Mouse (Mus musculus) lung, embryonic 15.5 days (tissue): ENCODE results near the gene Car3. TPM values are rescaled to one million over a fixed set of nuclear protein-coding genes. Genes with fewer than 3 reads are reported as not detected.
A peak's percentile ranks its signal among the peaks of the same experiment; 100 is the strongest.

ENCODE experiments used
- ATAC-seq: fragments of 200-750 bp; cut with Nextera tagmentation; 2 replicates; pipeline ENCODE4 v1.8.0; 2017; ENCODE audit warnings: moderate number of reproducible peaks, borderline replicate concordance; ENCODE audit not compliant: low FRiP score, low TSS enrichment; ENCODE audit errors: extremely low read depth
- H3K27ac ChIP-seq: fragments of 300-500 bp; sonication (generic); 2 replicates; pipeline ENCODE4 v1.5.1; 2015; ENCODE audit warnings: moderate library complexity, mild to moderate bottlenecking, inconsistent platforms
- H3K27me3 ChIP-seq: fragments of 300-500 bp; sonication (generic); 2 replicates; pipeline ENCODE4 v1.6.1; 2015; ENCODE audit warnings: inconsistent platforms
- H3K36me3 ChIP-seq: fragments of 300-500 bp; sonication (generic); 2 replicates; pipeline ENCODE4 v1.6.1; 2015; ENCODE audit warnings: inconsistent platforms
- H3K4me1 ChIP-seq: fragments of 300-500 bp; sonication (generic); 2 replicates; pipeline ENCODE4 v1.6.1; 2015; ENCODE audit warnings: inconsistent platforms
- H3K4me2 ChIP-seq: fragments of 300-500 bp; sonication (generic); 2 replicates; pipeline ENCODE4 v1.6.1; 2015; ENCODE audit warnings: inconsistent platforms, mild to moderate bottlenecking, moderate library complexity
- H3K4me3 ChIP-seq: fragments of 300-500 bp; sonication (generic); 2 replicates; pipeline ENCODE4 v1.5.1; 2015; ENCODE audit warnings: mild to moderate bottlenecking, inconsistent platforms
- H3K9ac ChIP-seq: fragments of 300-500 bp; sonication (generic); 2 replicates; pipeline ENCODE4 v1.6.1; 2015; ENCODE audit warnings: inconsistent platforms
- H3K9me3 ChIP-seq: fragments of 300-500 bp; sonication (generic); 2 replicates; pipeline ENCODE4 v1.6.1; 2016; ENCODE audit warnings: inconsistent platforms
- WGBS: fragments of 180-500 bp; shearing (Covaris S2); methylation state at CpG from one replicate; pipeline ENCODE4 v1.1.7; 2015; 5-methylcytosine and 5-hydroxymethylcytosine counted together
- polyA plus RNA-seq: library from polyadenylated mRNA; unstranded; fragments of >200 nt; fragmentation: Nextera tagmentation; extraction: Ambion mirVana; gene quantifications from 2 replicates; pipeline ENCODE4 v1.2.1, GENCODE M21; 2015

Car3 gene
- polyA plus RNA-seq, 1 experiment from 2014 or later, result 2.1 TPM

GRCm38 (mm10) chr3:14889085-14889484 lies 25.8 kb downstream of the Car3 start:
- peak overlapping the region; percentile 92 for H3K27ac ChIP-seq
- H3K4me3 ChIP-seq, result peak overlapping the region; percentile 86
- H3K4me1 ChIP-seq, result peaks cover 17% of the 10 kb centered on the region
- peak overlapping the region; percentile 57 for H3K4me2 ChIP-seq
- no peak for ATAC-seq
- H3K9ac ChIP-seq, result peak overlapping the region; percentile 36
- no peaks in the 10 kb centered on the region for H3K27me3 ChIP-seq
- WGBS, result 25% methylated on average over 2 of the region's 2 CpGs
- no peaks in the 10 kb centered on the region for H3K36me3 ChIP-seq
- no peaks in the 10 kb centered on the region for H3K9me3 ChIP-seq

GRCm38 (mm10) chr3:14889716-14890409 lies 26.6 kb downstream of the Car3 start:
- peak overlapping the region; percentile 86 for H3K4me3 ChIP-seq
- peaks cover 20% of the 10 kb centered on the region for H3K4me1 ChIP-seq
- peak; percentile 8; the same call in 1 of the 2 replicates for ATAC-seq
- 22% methylated on average over 4 of the region's 4 CpGs for WGBS
- H3K27me3 ChIP-seq, result no peaks in the 10 kb centered on the region
- H3K9me3 ChIP-seq, result no peaks in the 10 kb centered on the region
- peak overlapping the region; percentile 57 for H3K4me2 ChIP-seq
- H3K36me3 ChIP-seq, result no peaks in the 10 kb centered on the region
- peak overlapping the region; percentile 92 for H3K27ac ChIP-seq
- peak overlapping the region; percentile 36 for H3K9ac ChIP-seq

- no peak overlapping the region for H3K4me3 ChIP-seq
- 65% methylated on average over 3 of the region's 3 CpGs for WGBS
- H3K4me2 ChIP-seq, result peak overlapping the region; percentile 17; the same call in 1 of the 2 replicates
- no peaks in the 10 kb centered on the region for H3K9me3 ChIP-seq
- H3K27ac ChIP-seq, result no peak overlapping the region
- no peak overlapping the region for H3K9ac ChIP-seq
- H3K36me3 ChIP-seq, result peaks cover 17% of the 10 kb centered on the region
- no peaks in the 10 kb centered on the region for H3K27me3 ChIP-seq
- peaks cover 21% of the 10 kb centered on the region for H3K4me1 ChIP-seq
- no peak for ATAC-seq
Observed at GRCm38 (mm10) chr3:14892991-14893390, 29.7 kb downstream of the Car3 start.

- 47% methylated on average over 5 of the region's 5 CpGs for WGBS
- no peak overlapping the region; the same call in 1 of the 2 replicates for H3K4me2 ChIP-seq
Observed at GRCm38 (mm10) chr3:14893700-14894099, 30.4 kb downstream of the Car3 start.

GRCm38 (mm10) chr3:14895333-14895732 lies 32.0 kb downstream of the Car3 start:
- Histone ChIP-seq H3K36me3 (peaks cover 35% of the 10 kb centered on the region), H3K9me3 (no peaks in the 10 kb centered on the region), H3K27ac (no peak overlapping the region), H3K27me3 (no peaks in the 10 kb centered on the region), H3K9ac (no peak overlapping the region), H3K4me1 (peaks cover 11% of the 10 kb centered on the region), H3K4me3 (no peak overlapping the region), H3K4me2 (no peak overlapping the region)
- WGBS, result 93% methylated on average over 3 of the region's 3 CpGs
- ATAC-seq, result no peak

More at GRCm38 (mm10) chr3:14893700-14894099, 30.4 kb downstream of the Car3 start:
- Histone ChIP-seq H3K4me1 (peaks cover 22% of the 10 kb centered on the region), H3K4me3 (no peak overlapping the region), H3K9me3 (no peaks in the 10 kb centered on the region), H3K27me3 (no peaks in the 10 kb centered on the region), H3K36me3 (peaks cover 23% of the 10 kb centered on the region), H3K27ac (no peak overlapping the region), H3K9ac (no peak overlapping the region)
- peak; percentile 12; the same call in 1 of the 2 replicates for ATAC-seq

GRCm38 (mm10) chr3:14897770-14898169 lies 34.5 kb downstream of the Car3 start:
- peaks cover 11% of the 10 kb centered on the region for H3K4me1 ChIP-seq
- H3K9me3 ChIP-seq, result no peaks in the 10 kb centered on the region
- no peak overlapping the region for H3K4me3 ChIP-seq
- H3K27ac ChIP-seq, result no peak overlapping the region
- H3K4me2 ChIP-seq, result no peak overlapping the region
- no peak overlapping the region for H3K9ac ChIP-seq
- H3K27me3 ChIP-seq, result no peaks in the 10 kb centered on the region
- peaks cover 57% of the 10 kb centered on the region for H3K36me3 ChIP-seq
- ATAC-seq, result no peak
- 65% methylated on average over 6 of the region's 6 CpGs for WGBS

GRCm38 (mm10) chr3:14903380-14903779 lies 40.1 kb downstream of the Car3 start:
- peak; percentile 28; the same call in 1 of the 2 replicates for ATAC-seq
- no peak overlapping the region for H3K27ac ChIP-seq
- 99% methylated on average over 3 of the region's 3 CpGs for WGBS
- no peak overlapping the region for H3K4me2 ChIP-seq
- no peaks in the 10 kb centered on the region for H3K9me3 ChIP-seq
- H3K4me3 ChIP-seq, result no peak overlapping the region
- no peak overlapping the region for H3K9ac ChIP-seq
- peaks cover 55% of the 10 kb centered on the region for H3K36me3 ChIP-seq
- H3K27me3 ChIP-seq, result no peaks in the 10 kb centered on the region
- 0 out of 2 replicates have a peak, but pooled peaks cover under 1% of the 10 kb centered on the region for H3K4me1 ChIP-seq

GRCm38 (mm10) chr3:14904165-14904564 lies 40.9 kb downstream of the Car3 start:
- Histone ChIP-seq H3K36me3 (peaks cover 48% of the 10 kb centered on the region), H3K27ac (no peak overlapping the region), H3K27me3 (no peaks in the 10 kb centered on the region), H3K4me3 (no peak overlapping the region), H3K9me3 (no peaks in the 10 kb centered on the region), H3K4me1 (no peaks in the 10 kb centered on the region), H3K4me2 (no peak overlapping the region), H3K9ac (no peak overlapping the region)
- no peak for ATAC-seq
- WGBS, result 57% methylated on average over 3 of the region's 3 CpGs

- Histone ChIP-seq H3K27ac (no peak overlapping the region), H3K36me3 (peaks cover 22% of the 10 kb centered on the region), H3K9me3 (no peaks in the 10 kb centered on the region), H3K4me1 (no peaks in the 10 kb centered on the region), H3K4me2 (no peak overlapping the region), H3K9ac (no peak overlapping the region), H3K27me3 (no peaks in the 10 kb centered on the region), H3K4me3 (no peak overlapping the region)
- 43% methylated on average over 1 of the region's 1 CpGs for WGBS
- no peak for ATAC-seq
Observed at GRCm38 (mm10) chr3:14907271-14907670, 44.0 kb downstream of the Car3 start.

GRCm38 (mm10) chr3:14911992-14912582 lies 48.8 kb downstream of the Car3 start:
- H3K27me3 ChIP-seq, result no peaks in the 10 kb centered on the region
- WGBS, result 83% methylated on average over 4 of the region's 4 CpGs
- no peak overlapping the region for H3K4me3 ChIP-seq
- no peaks in the 10 kb centered on the region for H3K9me3 ChIP-seq
- ATAC-seq, result no peak
- no peak overlapping the region for H3K27ac ChIP-seq
- H3K4me1 ChIP-seq, result no peaks in the 10 kb centered on the region
- H3K9ac ChIP-seq, result no peak overlapping the region
- no peak overlapping the region for H3K4me2 ChIP-seq
- H3K36me3 ChIP-seq, result no peaks in the 10 kb centered on the region

GRCm38 (mm10) chr3:14913774-14914173 lies 50.5 kb downstream of the Car3 start:
- Histone ChIP-seq H3K9ac (no peak overlapping the region), H3K27me3 (no peaks in the 10 kb centered on the region), H3K36me3 (no peaks in the 10 kb centered on the region), H3K4me3 (no peak overlapping the region), H3K27ac (no peak overlapping the region), H3K4me2 (no peak overlapping the region), H3K9me3 (no peaks in the 10 kb centered on the region), H3K4me1 (no peaks in the 10 kb centered on the region)
- 55% methylated on average over 4 of the region's 4 CpGs for WGBS
- no peak for ATAC-seq

- WGBS, result 80% methylated on average over 2 of the region's 2 CpGs
- no peaks in the 10 kb centered on the region for H3K9me3 ChIP-seq
- no peak overlapping the region for H3K4me3 ChIP-seq
- H3K4me2 ChIP-seq, result no peak overlapping the region
- H3K27ac ChIP-seq, result no peak overlapping the region
- no peaks in the 10 kb centered on the region for H3K36me3 ChIP-seq
- H3K9ac ChIP-seq, result no peak overlapping the region
- no peak for ATAC-seq
- no peaks in the 10 kb centered on the region for H3K4me1 ChIP-seq
- no peaks in the 10 kb centered on the region for H3K27me3 ChIP-seq
Observed at GRCm38 (mm10) chr3:14915355-14915754, 52.0 kb downstream of the Car3 start.
